Mouse (Mus musculus) neural tube, embryonic 15.5 days (tissue): ENCODE measurements around the gene Gm10837. TPM values are rescaled to one million over a fixed set of nuclear protein-coding genes. Genes with fewer than 3 reads are reported as not detected.

ENCODE experiments used
- ATAC-seq: fragments of 200-750 bp; cut with Nextera tagmentation; 2 replicates; pipeline ENCODE4 v1.8.0; 2017; ENCODE audit warnings: mild to moderate bottlenecking, moderate TSS enrichment, moderate library complexity; ENCODE audit not compliant: low FRiP score
- H3K27ac ChIP-seq: fragments of 300-500 bp; sonication (generic); replicated peaks from 2 replicates; pipeline ENCODE4 v1.5.1; 2015; ENCODE audit warnings: mild to moderate bottlenecking, inconsistent platforms
- H3K27me3 ChIP-seq: fragments of 300-500 bp; sonication (generic); replicated peaks from 2 replicates; pipeline ENCODE4 v1.6.1; 2015; ENCODE audit warnings: inconsistent platforms
- H3K36me3 ChIP-seq: fragments of 300-500 bp; sonication (generic); 2 replicates; pipeline ENCODE4 v1.6.1; 2015; ENCODE audit warnings: inconsistent platforms
- H3K4me1 ChIP-seq: fragments of 300-500 bp; sonication (generic); 2 replicates; pipeline ENCODE4 v1.6.1; 2015; ENCODE audit warnings: inconsistent platforms
- H3K4me2 ChIP-seq: fragments of 300-500 bp; sonication (generic); 2 replicates; pipeline ENCODE4 v1.6.1; 2015; ENCODE audit warnings: inconsistent platforms, mild to moderate bottlenecking, moderate library complexity
- H3K4me3 ChIP-seq: fragments of 300-500 bp; sonication (generic); replicated peaks from 2 replicates; pipeline ENCODE4 v1.5.1; 2015; ENCODE audit warnings: mild to moderate bottlenecking, inconsistent platforms
- H3K9ac ChIP-seq: fragments of 300-500 bp; sonication (generic); replicated peaks from 2 replicates; pipeline ENCODE4 v1.6.1; 2015; ENCODE audit warnings: mild to moderate bottlenecking, inconsistent platforms
- H3K9me3 ChIP-seq: fragments of 300-500 bp; sonication (generic); replicated peaks from 2 replicates; pipeline ENCODE4 v1.6.1; 2016; ENCODE audit warnings: inconsistent platforms
- WGBS: fragments of 180-500 bp; shearing (Covaris S2); methylation state at CpG from one replicate; pipeline ENCODE4 v1.1.7; 2015; ENCODE audit warnings: mixed read lengths; 5-methylcytosine and 5-hydroxymethylcytosine counted together
- polyA plus RNA-seq: library from polyadenylated mRNA; unstranded; fragments of >200 nt; fragmentation: Nextera tagmentation; extraction: Ambion mirVana; gene quantifications from 2 replicates; pipeline ENCODE4 v1.2.1, GENCODE M21; 2015

The Gm10837 gene
- polyA plus RNA-seq, 1 experiment from 2014 or later: 0.23 TPM

DNA sequence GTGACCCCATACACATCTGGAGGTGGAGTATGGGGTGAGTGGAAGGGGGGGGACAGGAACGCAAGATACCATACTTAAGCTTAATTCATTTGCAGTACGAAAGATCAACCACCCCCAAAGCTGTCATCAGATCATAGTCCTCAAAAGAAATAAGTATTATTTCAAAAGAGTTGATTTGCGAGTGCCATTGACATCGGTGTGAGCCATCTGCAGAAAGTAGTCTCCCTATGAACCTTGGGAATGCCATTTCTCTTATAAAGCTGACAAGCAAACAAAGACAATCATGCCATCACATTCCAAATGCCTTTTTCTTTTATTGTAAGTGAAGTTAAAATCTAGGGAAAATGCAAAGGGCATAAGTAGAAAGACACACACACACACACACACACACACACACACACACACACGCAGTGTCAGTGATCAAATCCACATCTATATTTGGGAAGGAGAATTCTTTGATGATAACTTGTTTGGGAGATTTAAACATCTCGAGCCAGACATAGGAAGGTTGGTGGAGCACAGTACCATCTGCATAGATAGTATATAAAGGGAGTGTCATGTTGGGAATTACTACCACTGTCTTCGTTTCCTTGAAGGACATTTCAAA lies 23.5 kb upstream of the Gm10837 start:
- Histone ChIP-seq H3K9ac (no peak overlapping the region), H3K4me1 (peaks cover 23% of the 10 kb centered on the region), H3K27me3 (peaks cover 84% of the 10 kb centered on the region), H3K27ac (no peak overlapping the region), H3K9me3 (no peaks in the 10 kb centered on the region), H3K4me3 (no peak overlapping the region), H3K36me3 (no peaks in the 10 kb centered on the region), H3K4me2 (no peak overlapping the region)
- no peak for ATAC-seq
- WGBS: 27% methylated on average over 7 of the region's 7 CpGs

DNA sequence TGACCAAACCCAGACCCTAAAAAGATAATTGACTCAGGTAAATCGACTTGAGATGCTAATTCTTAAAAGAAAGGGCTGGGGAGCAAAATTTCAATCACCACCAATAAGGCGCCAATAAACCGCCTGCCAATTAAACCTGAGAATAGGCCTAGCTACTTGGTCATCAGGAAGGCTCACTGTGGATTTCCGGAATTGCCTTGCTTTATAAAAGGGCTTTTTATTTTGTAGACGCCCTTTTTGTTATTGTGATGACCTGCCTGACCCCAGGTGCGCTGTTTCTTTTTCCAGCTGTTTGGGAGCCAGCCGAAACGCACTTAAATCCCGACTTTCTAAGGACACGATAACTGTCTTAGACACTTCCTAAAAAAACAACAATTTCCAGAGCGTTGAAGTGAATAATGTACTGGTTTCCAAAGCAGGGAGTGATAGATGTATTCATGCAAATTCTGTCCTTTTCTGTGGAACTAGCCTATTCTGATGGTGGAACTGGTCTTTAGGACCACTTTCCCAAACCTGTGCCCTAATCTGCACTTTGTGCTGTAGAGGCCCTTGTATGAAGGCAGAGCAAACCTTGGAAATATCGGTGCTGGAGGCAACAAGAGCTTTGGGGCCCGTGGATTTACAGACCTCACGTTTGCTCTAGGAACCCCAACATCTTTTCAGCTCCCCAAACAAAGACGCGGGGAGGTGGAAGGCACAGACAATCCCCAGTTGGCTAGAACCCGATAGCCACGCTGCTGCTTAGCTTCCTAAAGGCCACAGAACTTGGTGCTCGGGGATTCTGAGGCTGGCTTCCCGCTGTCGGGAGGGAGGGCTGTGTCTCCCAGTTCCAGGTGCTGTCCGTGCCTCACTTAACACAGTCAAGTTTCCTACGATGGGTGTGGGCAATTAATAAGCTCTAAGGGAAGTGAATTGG lies 22.2 kb upstream of the Gm10837 start:
- no peak overlapping the region for H3K4me3 ChIP-seq
- no peaks in the 10 kb centered on the region for H3K36me3 ChIP-seq
- no peak overlapping the region for H3K9ac ChIP-seq
- no peak for ATAC-seq
- peaks cover 23% of the 10 kb centered on the region for H3K4me1 ChIP-seq
- H3K27me3 ChIP-seq: peaks cover 81% of the 10 kb centered on the region
- H3K27ac ChIP-seq: no peak overlapping the region
- H3K4me2 ChIP-seq: peak overlapping the region; percentile 35; the same call in 1 of the 2 replicates
- WGBS: 14% methylated on average over 23 of the region's 23 CpGs
- H3K9me3 ChIP-seq: no peaks in the 10 kb centered on the region

DNA sequence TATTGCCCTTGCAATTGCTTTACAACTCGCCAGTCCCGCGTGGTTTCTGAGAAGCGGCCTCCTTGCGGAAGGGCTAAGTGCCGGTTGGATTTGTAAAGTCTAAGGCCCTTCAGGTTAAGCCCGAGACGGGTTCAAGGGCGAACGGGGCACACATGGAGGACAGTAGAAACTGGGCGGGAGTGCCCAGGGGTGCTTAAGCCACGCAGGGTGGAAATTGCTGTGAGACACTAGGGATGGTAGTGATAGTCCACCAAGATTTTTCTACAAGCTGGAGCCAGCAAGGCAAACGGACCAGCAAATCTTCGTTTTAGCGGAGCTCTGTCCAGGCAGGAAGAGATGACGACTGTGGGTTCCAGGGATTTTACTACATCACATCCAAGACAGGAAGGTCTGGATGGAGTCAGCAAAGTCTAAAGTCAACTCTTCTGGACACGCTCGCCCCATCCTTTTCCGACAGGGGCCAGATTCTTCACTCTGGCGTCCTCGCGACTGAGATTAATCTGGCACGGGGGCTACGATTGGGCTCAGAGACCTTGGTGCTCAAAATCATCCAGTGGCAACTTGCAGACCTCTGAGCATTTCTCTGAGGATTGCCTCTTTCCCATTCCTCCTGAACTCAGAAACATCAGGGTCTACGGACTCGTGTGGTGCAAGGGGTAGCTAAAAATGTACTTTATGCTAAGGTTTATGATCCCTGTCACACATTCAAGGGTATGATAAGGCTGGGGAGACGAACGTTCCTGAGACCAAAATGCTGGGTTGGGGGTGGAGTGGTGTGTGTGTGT lies 21.2 kb upstream of the Gm10837 start:
- peak overlapping the region; percentile 35 for H3K4me2 ChIP-seq
- H3K9ac ChIP-seq: no peak overlapping the region
- peaks cover 20% of the 10 kb centered on the region for H3K4me1 ChIP-seq
- H3K4me3 ChIP-seq: no peak overlapping the region
- H3K36me3 ChIP-seq: no peaks in the 10 kb centered on the region
- ATAC-seq: no peak
- H3K27ac ChIP-seq: peak overlapping the region; percentile 34; the same call in 1 of the 2 replicates
- H3K9me3 ChIP-seq: no peaks in the 10 kb centered on the region
- 4% methylated on average over 28 of the region's 28 CpGs for WGBS
- peaks cover 81% of the 10 kb centered on the region for H3K27me3 ChIP-seq

DNA sequence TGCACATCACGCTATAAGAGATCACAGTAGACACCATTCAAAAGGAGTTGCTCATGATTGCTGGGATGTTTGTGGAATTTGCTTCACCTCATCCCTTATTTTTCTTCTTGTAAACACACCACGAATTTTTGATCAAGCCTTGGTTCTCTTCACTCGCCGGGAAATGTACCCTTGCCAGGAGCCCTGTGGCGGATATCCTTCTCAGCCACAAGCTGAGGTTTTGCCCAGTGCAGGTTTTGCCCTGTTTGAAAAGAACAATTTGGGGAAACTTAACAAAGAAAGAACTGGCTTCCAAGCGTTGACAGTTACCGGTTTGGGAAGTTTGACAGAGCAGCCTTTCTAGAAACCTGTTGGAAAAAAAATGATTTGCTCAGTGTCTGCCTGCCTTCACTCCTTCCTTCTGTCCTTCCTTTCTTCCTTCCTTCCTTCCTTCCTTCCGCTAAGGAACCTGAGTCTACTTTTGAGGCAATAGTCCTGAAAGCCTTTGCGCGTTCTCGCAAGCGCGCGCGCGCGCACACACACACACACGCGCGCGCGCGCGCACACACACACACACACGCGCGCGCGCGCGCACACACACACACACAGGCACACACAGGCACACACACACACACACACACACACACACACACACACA lies 18.8 kb upstream of the Gm10837 start:
- H3K4me1 ChIP-seq: peaks cover 26% of the 10 kb centered on the region
- H3K36me3 ChIP-seq: no peaks in the 10 kb centered on the region
- WGBS: 8% methylated on average over 31 of the region's 31 CpGs
- no peak overlapping the region for H3K9ac ChIP-seq
- peaks cover 63% of the 10 kb centered on the region for H3K27me3 ChIP-seq
- peak overlapping the region; percentile 19; the same call in 1 of the 2 replicates for H3K27ac ChIP-seq
- no peaks in the 10 kb centered on the region for H3K9me3 ChIP-seq
- peak overlapping the region; percentile 28; the same call in 1 of the 2 replicates for H3K4me2 ChIP-seq
- H3K4me3 ChIP-seq: peak overlapping the region; percentile 4; the same call in 1 of the 2 replicates
- no peak for ATAC-seq

DNA sequence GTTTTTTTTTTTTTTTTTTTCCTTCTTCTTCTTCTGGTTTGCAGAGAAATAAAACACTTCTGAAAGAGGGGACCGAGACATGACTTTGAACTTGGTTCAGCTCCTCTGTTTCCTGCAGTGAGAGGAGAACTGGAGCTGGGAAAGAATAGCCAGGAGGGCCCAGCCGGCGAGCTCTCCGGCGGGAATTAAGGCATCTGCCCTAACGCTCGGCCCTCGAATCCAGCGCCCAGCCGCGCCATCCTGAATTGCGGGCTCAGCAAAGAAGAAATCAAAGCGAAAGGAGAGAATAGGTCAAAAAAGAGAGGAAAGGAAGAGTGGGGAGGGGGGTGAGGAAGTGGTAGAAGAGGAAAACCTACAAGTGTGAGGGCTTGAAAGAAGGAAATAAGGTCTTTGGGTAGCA lies 18.2 kb upstream of the Gm10837 start:
- Histone ChIP-seq H3K9me3 (no peaks in the 10 kb centered on the region), H3K4me2 (peak overlapping the region; percentile 59), H3K27ac (no peak overlapping the region; the same call in 1 of the 2 replicates), H3K9ac (no peak overlapping the region), H3K4me3 (peak overlapping the region; percentile 47; the same call in 1 of the 2 replicates), H3K36me3 (no peaks in the 10 kb centered on the region), H3K4me1 (peaks cover 26% of the 10 kb centered on the region), H3K27me3 (peaks cover 57% of the 10 kb centered on the region)
- no peak for ATAC-seq
- 3% methylated on average over 13 of the region's 13 CpGs for WGBS

DNA sequence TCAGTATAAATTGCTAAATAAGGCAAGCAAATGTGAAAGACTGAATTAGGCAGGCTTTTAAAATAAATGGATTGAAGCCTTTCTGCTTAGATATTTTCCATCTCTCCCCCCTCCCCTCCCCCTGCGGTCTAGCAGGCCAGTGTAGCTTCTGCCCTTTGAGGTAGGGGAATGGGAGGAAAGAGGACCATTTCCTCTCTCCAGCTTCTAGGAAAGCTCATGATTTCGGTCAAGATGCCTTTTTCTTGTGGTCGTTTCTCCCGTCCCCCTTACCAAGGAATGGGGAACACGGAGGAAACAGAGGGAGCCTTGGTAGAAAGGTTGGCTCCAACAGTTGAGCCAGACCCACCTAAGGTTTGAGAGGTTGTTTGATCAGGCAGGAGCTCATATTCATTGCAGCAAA lies 17.7 kb upstream of the Gm10837 start:
- no peak for ATAC-seq
- Histone ChIP-seq H3K4me3 (peak overlapping the region; percentile 47), H3K27ac (peak overlapping the region; percentile 28; the same call in 1 of the 2 replicates), H3K9me3 (no peaks in the 10 kb centered on the region), H3K4me1 (peaks cover 26% of the 10 kb centered on the region), H3K36me3 (no peaks in the 10 kb centered on the region), H3K27me3 (peaks cover 53% of the 10 kb centered on the region), H3K4me2 (peak overlapping the region; percentile 59), H3K9ac (no peak overlapping the region)
- WGBS: 11% methylated on average over 5 of the region's 5 CpGs

DNA sequence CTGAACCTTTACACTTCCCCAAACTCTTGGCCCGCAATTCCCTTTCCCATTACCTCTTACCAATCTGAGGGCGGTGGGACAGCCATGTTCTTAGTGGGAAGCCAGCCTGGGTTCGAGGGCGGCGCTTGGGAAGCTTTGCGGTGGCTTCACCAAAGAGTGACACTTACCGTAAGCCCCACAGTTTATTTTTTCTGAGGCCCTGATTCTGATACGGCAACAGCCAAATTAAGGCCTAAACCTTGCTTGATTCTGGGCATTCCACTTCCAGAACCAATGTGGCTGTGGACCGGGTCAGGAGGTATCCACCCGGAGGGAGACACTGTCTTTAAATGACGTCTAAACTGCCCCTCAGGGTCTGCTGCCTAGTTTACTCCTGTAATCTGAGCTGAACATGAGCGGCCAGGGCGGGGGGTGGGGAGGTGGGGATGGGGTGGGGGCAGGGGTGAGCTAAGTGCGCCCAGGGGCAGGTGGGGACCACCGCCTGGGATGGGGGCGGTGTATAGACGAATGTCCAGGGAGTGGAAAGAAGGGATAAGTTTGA lies 17.1 kb upstream of the Gm10837 start:
- H3K27me3 ChIP-seq: peaks cover 50% of the 10 kb centered on the region
- no peaks in the 10 kb centered on the region for H3K9me3 ChIP-seq
- 5% methylated on average over 17 of the region's 17 CpGs for WGBS
- H3K27ac ChIP-seq: peak overlapping the region; percentile 60
- peak overlapping the region; percentile 59 for H3K4me2 ChIP-seq
- no peaks in the 10 kb centered on the region for H3K36me3 ChIP-seq
- peaks cover 26% of the 10 kb centered on the region for H3K4me1 ChIP-seq
- peak overlapping the region; percentile 47 for H3K4me3 ChIP-seq
- H3K9ac ChIP-seq: no peak overlapping the region
- no peak for ATAC-seq

DNA sequence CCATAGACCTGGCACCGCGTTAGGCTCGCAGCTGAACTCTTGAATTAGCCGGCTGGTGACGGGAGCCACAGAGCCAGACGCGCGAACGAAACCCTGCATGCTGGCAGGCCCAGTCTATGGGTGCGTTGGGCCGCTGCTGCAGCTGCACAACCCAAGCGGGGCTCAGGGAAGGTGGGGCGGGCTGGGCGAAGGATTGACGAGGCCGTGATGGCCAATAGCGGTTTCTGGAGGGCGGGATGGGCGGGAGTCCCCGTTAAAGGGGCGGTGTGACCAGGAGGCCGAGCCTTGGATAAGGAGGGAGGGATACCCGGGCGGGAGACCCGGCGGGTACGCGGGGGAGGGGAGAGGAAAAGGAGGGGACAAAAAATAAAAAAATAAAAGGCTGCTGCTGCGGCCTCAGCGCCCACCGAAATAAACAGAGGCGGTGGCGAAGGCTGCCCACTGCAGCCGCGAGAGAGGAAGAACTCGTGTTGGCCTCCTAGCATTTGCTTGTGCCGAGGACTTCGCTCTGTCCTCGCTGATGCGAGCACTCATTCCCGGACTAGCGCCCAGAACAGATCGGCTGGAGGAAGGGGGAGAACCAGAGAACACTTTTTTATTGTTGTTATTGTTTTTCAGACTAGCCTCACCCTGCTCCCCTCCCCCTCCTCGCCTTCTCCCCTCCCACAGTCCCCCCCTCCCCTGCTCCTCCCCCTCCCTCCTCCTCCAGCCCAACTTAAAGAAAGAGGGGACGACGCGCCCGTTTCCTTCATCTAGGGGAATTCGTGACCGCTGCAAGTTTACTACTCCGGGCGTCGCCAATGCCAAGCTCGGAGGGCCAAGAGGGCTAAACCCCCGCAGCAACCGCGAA lies 16.1 kb upstream of the Gm10837 start:
- Histone ChIP-seq H3K4me2 (peak overlapping the region; percentile 59), H3K27me3 (peaks cover 52% of the 10 kb centered on the region)

DNA sequence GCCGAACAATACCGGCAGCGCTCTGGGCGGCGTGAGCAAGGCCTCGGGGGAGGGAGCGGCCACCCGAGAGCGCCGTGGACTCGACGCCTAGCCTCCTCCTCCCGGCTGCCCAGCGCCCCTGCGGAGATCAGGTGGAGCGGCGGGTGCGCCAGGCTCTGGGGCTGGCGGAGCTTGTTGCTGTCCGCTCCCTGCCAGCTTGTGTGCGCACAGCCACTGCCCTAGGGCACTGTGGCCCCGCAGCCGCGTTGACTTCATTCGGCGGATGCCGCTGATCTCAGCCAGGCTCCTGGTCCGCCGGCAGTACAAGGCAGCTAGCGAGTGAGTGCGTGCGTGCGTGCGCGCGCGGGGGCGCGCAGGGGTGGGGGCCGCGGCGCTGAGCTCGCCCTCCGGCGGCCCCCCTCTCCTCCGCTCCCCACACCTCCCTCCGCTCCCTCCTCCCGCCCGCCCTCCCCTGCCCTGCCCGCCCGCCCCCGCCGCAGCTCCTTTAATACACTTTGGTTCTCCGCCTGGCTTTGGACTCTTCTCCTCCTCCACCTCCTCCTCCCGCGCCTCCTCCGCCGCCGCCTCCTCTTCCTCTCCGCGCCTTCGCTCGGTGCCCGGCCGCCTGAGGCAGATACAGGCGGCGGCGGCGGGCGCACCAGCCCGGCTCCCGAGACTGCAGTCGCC lies 15.4 kb upstream of the Gm10837 start, which contains the start of gene Zic2:
Gene Zic2 (plus strand): TSS at position 545 of the 666 bp plus-strand sequence.
- Histone ChIP-seq H3K4me1 (peaks cover 29% of the 10 kb centered on the region), H3K4me2 (peak within 1 kb of the TSS; percentile 59), H3K27ac (peak within 1 kb of the TSS; percentile 89), H3K9ac (peak within 1 kb of the TSS; percentile 51), H3K36me3 (no peaks in the 10 kb centered on the region), H3K27me3 (peaks cover 44% of the 10 kb centered on the region), H3K9me3 (no peaks in the 10 kb centered on the region), H3K4me3 (peak within 1 kb of the TSS; percentile 47)
- WGBS: 0% methylated on average over 49 of the region's 73 CpGs
- peak; percentile 69 for ATAC-seq

More for the DNA sequence above, 16.1 kb upstream of the Gm10837 start:
- peak overlapping the region; percentile 47 for H3K4me3 ChIP-seq
- peak overlapping the region; percentile 89 for H3K27ac ChIP-seq
- no peaks in the 10 kb centered on the region for H3K9me3 ChIP-seq
- under 1% methylated on average over 56 of the region's 57 CpGs for WGBS
- peak; percentile 75 for ATAC-seq
- H3K36me3 ChIP-seq: no peaks in the 10 kb centered on the region
- peaks cover 29% of the 10 kb centered on the region for H3K4me1 ChIP-seq
- peak overlapping the region; percentile 49 for H3K9ac ChIP-seq
